Mouse (Mus musculus): ENCODE results near the gene Col6a6.

The Col6a6 gene

GRCm38 (mm10) chr9:105734651-105735050 is 93.3 kb downstream of the Col6a6 start:
- no peak for DNase-seq

- DNase-seq, result no peak
These were observed 96.0 kb downstream of the Col6a6 start for GRCm38 (mm10) chr9:105731976-105732375.

DNA sequence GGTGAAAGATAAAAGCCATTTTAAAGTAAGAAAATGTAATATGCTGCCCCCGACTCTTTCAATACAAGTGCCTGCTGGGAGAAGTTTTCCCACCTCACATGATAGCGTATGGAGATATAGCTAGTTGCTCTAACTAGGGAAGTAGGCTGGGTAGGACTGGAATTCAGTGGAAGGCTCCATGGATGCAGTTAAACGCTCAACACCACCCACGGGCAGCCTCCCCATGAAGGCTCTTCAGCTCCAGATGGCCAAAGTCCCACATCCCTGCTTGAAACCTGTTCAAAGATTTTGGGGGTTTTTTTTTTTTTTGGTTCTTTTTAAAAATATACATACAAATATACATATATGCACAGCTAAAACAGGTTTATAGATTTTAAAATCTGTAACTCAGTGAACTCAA is 107.5 kb downstream of the Col6a6 start:
- DNase-seq, result no peak

GRCm38 (mm10) chr9:105719851-105720395 is 108.0 kb downstream of the Col6a6 start:
- no peak for DNase-seq

DNA sequence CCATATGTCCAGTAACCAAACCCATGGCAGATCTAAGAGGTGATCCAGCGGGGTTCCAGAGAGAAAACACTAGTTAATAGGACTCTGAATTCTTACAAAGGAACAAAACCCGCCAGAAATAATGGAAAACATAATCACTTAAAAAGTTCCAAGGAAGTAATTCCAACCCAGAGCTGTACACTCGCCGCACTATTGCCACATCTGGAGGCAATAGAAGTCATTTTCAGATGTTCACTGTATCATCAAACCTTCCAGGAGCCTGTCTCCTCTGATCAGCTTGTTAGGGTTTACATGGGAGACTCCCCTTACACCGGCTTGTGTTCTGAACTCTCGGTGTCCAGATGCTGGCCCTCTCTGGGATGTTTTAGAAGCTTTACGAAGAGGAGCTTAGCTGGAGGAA is 108.6 kb downstream of the Col6a6 start:
- no peak for DNase-seq

GRCm38 (mm10) chr9:105712049-105712448 is 115.9 kb downstream of the Col6a6 start:
- no peak for DNase-seq

DNA sequence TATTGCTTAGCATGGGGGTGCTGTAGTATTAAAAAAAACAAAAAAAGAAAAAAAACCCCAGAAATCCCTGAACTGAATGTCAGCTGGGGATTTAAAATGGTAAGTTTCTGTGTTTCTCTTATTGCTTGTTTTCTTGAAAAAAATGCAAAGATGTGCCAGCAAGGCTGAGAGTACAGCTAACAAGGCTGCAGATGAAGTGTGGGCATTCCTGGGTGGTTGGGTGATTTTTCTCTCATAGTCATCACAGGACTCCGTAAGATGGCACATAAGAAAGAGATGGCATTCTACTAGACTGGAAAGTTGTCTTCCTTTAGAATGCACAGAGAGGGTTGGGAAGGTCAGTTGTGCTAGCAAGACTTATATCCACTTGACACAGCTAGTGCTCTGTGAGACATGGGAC is 122.9 kb downstream of the Col6a6 start:
- no peak for DNase-seq

DNA sequence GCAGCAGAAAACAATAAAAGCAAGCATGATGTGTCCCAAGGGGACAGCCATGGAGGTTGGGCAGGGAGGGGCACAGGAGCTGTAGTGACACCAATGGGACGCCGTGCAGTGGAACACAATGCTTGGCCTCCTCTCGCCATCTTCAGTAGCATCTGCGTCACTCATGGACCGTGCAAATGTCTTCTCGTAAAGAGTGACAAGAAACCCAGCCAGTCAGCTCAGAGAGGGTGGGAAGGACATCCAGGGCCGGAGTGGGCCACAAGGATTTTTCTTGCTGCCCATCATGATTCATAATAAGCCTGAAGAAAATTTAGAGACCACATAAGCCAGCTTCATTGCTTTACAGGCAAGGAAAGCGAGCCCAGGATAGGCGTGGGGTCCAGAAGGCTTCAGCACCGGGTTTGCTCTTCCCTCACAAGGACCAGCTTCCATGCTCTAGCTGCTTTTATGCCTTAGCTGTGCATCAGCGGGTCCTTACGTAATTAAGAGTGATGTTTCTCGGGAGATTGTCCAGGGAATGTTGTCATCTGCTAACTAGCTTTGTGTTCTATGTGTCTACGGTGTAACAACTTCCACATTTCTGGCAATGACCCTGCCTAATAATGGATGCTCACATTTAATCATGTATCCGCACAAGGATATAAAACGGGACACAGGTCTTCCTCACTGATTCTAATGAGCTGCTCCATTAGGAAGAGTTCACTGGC is 123.6 kb downstream of the Col6a6 start:
- DNase-seq, result no peak

DNA sequence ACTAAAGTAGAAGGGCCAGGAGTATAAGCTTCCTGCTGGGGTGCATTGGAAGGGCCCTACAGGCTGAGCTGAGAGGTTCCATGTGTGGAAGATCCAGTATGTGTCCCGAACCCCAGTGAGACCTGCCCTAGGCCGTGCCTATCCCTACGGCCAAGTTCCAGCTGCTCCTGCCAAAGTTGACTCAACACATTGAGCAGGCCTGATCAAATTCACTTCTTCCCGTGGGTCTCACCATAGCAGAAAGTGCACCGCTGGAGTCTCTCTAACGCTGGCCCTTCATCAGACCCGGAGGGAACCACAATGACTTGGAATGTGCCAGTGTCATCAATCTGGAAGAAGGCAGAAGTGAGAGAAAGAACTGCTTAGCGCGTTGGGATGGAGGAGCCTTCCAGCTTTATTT is 126.0 kb downstream of the Col6a6 start:
- no peak for DNase-seq

- DNase-seq, result no peak
These were observed 127.3 kb downstream of the Col6a6 start for GRCm38 (mm10) chr9:105700702-105701101.

DNA sequence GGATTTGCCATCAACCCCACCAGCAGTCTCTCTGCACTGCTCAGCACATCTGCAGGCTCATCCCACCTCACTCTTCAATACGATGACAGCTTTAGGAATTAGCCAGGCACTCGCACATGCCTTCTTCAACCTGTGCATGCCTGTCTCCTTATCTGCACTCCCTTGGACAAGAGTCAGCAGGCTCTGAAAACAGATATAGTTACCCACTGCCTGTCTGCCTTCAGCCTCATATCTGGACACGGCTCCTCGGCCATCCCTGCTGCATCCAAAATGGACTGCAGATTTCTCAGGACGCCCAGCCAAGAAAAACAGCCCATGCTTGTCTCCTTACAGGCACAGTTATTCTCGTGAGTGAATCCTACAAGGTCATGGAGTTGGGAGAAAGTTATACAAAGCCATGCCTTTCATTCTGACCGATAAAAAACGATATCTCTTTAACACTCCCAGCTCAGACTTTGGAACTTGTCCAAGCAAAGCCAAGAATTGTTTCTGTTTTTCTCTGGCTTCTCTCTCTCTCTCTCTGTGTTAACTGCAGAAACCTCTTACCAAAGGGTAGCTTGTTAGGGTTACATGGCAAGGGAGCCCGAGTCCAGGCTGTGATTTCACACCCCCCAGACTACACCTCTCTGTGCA is 130.1 kb downstream of the Col6a6 start:
- no peak for DNase-seq

GRCm38 (mm10) chr9:105696818-105697564 is 131.0 kb downstream of the Col6a6 start:
- DNase-seq, result no peak

DNA sequence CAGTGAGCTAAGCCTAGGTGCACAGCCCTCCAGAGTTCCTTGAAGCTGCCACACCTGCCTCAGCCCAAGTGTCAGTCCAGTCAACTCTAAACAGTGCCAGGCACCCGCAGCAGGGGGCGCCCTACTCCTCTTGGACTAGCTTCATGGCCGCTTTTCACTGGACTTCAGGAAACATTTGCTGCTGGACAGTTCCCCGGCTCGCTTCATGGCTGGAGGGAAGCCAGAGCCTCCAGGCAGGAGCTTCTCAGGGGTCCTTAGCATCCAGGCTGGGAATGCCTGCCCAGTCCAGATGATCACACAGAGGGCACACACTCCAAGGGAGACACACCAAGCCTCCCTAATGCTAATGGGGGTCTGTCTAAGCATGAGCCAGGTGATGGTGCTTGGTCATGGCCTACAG is 134.1 kb downstream of the Col6a6 start:
- no peak for DNase-seq

GRCm38 (mm10) chr9:105693056-105693455 is 134.9 kb downstream of the Col6a6 start:
- no peak for DNase-seq

DNA sequence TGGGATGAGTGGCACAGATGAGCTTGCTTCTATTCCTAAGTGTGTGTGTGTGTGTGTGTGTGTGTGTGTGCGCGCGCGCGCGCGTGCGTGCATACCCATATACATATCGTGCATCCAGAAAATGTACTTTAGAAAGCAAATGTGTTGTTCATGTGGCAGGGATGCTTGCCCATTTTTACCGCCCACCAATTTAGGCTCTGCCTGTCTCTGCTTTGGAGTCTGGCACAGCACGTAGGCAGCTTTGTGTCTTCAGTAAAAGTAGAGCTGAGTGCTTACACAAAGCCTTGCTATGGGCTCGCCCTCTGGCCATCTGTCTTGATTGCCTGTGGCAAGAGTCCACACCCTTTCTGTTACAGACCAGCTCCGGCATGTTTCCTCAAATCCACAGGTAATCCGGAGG is 135.5 kb downstream of the Col6a6 start:
- no peak for DNase-seq

DNA sequence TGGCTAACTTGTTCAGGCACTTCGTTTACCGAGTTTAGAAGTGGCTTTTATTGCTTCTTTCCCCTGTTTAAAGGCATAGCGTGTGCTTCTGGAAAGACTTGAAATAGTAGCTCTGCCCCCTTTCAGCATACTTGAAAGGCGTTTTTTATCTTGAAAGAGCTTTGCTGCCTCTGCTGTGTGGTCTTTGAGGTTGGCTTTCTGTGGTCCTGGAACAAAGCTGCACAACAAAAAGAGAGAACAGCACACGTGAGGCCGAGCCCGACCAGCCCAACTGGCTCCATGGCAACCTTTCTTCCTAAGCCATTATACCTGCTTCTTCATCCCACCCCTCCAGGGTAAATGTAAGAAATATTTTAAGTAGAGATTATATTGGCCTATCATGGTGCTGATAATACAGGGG is 138.5 kb downstream of the Col6a6 start:
- DNase-seq, result peak in 1 of 2 experiments; percentile 21

GRCm38 (mm10) chr9:105684549-105685165 is 143.3 kb downstream of the Col6a6 start:
- DNase-seq, result no peak

- no peak for DNase-seq
These were observed 146.6 kb downstream of the Col6a6 start for GRCm38 (mm10) chr9:105681386-105681785.

- DNase-seq, result no peak
These were observed 152.0 kb downstream of the Col6a6 start for GRCm38 (mm10) chr9:105675941-105676340.

- DNase-seq, result no peak
These were observed 155.9 kb downstream of the Col6a6 start for GRCm38 (mm10) chr9:105672032-105672431.

- no peak for DNase-seq
These were observed 157.0 kb downstream of the Col6a6 start for GRCm38 (mm10) chr9:105670916-105671315.

GRCm38 (mm10) chr9:105665269-105665668 is 162.7 kb downstream of the Col6a6 start:
- no peak for DNase-seq

DNA sequence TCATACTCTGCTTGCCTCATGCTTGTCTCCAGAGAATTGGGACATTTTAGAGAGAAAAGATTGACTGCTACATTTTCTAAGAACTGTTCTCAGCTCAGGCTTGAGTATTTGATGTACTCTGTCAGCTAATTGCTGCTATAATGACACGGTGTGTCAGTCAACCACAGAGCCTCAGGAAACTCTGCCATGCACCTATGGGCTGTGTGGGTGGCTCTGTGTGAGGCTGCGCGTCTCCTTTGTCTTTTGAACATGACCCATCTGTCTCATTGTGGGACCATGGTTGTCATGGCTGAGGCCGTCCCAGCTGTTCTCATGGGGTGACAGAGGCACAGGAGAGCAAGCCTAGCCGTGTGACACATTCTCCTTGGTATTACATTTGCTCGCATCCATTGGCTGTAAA is 168.1 kb downstream of the Col6a6 start:
- DNase-seq, result no peak
